Mouse (Mus musculus): ENCODE measurements around the gene Map2k7. TPM values are rescaled to one million over a fixed set of nuclear protein-coding genes. Genes with fewer than 3 reads are reported as not detected.

The Map2k7 gene
- total RNA-seq, 2 experiments from 2014 or later: 86.2 to 96.6 TPM

DNA sequence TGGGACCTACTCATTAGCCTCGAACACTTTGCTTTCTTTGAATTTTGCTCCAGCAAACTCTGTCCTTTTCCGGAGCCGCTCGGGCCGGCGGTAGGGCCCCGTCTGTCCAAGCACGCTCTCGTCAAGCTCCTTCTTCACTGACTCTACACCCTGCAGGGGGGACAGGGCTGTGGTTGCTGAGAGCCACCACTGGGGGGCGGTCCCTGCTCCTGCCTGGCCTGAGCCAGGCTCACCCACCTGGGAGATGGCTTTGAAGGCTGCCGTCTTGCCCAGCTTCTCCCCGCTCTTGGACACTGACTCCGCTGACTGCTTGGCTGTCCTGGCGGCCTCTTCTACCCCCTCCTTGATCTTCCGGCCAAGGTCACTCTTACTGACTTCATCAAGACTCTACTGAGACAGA lies 29.1 kb downstream of the Map2k7 start:
- intact Hi-C loops (cut with DNase I): no loop called here
- peak; percentile 66 for DNase-seq
- TF ChIP-seq CTCF (IDR thresholded peaks at IDR 0.05): peak; percentile 64
- H3K4me3 ChIP-seq: no peak overlapping the region
- H3K27ac ChIP-seq: no peak overlapping the region

DNA sequence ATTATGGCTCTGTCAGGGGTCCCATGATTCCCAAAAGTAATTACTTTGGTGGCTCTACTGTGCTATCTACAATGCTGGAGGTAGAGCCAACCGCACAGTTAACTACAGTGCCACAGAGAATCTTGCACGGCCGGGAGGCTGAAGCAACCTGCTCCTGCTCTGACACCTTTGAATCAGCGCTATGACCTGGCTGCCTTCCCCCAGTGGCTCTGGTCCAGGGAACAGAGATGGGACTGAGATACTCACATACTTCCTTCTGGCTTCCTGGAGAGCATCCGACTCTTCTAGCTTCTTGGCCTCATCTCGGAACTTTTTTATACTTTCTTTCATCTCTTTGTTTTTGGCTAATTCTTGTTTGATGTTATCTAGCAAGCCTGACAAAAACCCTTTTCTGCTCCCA lies 31.1 kb downstream of the Map2k7 start:
- H3K4me3 ChIP-seq: no peak overlapping the region
- peak; percentile 65 for DNase-seq
- intact Hi-C loops (cut with DNase I): no loop called here
- H3K27ac ChIP-seq: no peak overlapping the region
- no peak for TF ChIP-seq CTCF (IDR thresholded peaks at IDR 0.05)

DNA sequence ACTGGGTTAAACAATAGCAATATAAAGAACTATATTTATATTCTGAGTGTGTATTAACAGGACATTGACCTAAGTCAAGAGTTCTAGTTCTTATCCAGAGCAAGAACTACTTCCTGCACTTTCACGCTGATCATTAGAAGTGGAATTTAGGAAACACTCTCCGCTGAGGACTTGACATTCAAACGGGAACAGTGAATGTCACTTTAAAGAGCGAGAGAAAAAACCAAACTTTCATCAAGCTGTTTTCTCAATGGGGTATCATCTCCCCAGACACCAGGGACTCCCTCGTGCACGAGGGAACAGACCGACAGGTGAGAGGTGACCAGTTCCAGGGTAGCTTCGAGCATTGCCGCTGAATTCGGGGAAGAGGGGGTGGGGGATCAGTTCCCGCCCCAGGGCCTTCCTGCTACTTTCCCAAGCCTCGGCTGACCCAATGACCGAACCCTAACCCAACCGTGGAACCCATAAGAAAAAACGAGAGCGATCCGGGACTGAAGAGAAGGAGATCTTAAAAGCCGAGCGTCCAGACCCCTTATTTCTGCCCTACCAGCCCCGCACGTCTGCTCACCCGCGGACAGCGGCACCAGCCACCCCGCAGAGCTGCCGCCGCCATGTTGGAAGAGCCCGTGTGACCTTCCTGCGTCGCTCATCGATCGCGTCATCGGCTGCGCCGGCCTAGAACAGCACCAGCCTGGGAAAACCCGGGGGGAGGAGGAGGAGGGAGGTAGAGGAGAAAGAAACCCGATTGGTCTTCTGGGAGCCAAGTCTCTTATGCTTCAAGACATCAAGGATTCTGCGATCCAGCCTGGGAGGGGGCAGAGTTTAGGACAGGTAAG lies 37.0 kb downstream of the Map2k7 start, which contains the start of gene Timm44:
Gene Timm44, minus strand, starts transcription at position 639 of the 836 bp plus-strand sequence.
- DNase-seq: peak; percentile 96
- peak within 1 kb of the TSS; percentile 75 for H3K4me3 ChIP-seq
- peak within 1 kb of the TSS; percentile 93 for H3K27ac ChIP-seq
- TF ChIP-seq CTCF (IDR thresholded peaks at IDR 0.05): no peak
- intact Hi-C loops (cut with DNase I): loop anchor here (2.0 kb wide), 3 partner anchors 15 to 47 kb away; partner anchors contain the start of genes Gm49320 and Map2k7

DNA sequence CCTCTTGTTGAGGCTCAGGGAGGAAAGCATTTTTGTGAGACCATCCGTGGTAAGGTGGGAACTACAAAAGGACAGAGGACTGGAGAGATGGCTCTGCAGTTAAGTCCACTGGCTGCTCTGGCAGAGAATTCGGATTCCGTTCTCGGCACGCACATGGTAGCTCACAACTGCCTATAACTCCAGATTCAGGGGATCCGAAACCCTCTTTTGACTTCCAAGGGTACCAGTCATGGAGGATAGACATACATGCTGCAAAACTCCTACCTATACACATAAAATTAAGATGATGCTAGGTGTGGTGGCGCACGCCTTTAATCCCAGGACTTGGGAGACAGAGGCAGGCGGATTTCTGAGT lies 37.5 kb downstream of the Map2k7 start:
- intact Hi-C loops (cut with DNase I): loop anchor here (2.0 kb wide), 1 partner anchor 47 kb away; no protein-coding TSS in a partner anchor

DNA sequence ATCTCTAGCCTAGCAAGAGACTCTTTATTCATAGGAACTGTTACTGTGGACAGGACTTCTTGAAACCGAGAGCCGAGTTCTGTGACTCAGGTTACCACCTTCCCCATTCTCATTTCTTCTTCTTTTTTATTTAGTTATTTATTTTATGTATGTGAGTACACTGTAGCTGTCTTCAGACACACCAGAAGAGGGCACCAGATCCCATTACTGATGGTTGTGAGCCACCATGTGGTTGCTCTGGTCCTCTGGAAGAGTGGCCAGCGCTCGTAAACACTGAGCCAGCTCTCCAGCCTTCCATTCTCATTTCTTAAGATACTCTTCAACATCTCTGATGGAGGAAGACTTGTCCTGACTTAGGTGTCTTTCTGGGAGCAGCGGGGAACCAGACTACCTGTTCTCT lies 54.2 kb downstream of the Map2k7 start:
- intact Hi-C loops (cut with DNase I): no loop called here
- no peak overlapping the region for H3K27ac ChIP-seq
- TF ChIP-seq CTCF (IDR thresholded peaks at IDR 0.05): peak; percentile 54
- no peak overlapping the region for H3K4me3 ChIP-seq
- no peak for DNase-seq

More for the DNA sequence above, 37.5 kb downstream of the Map2k7 start:
- Histone ChIP-seq H3K4me3 (peak overlapping the region; percentile 75), H3K27ac (peak overlapping the region; percentile 93)
- no peak for DNase-seq
- no peak for TF ChIP-seq CTCF (IDR thresholded peaks at IDR 0.05)

Other genes starting within 250 kb of the Map2k7 start
- gene Cd209f, start 132.9 kb upstream of the Map2k7 start, total RNA-seq (2021): 1 to 10 TPM in 1 of 2 experiments, under 1 TPM in 1; 0.51 to 1.2 TPM
- gene Cd209g, start 104.6 kb upstream of the Map2k7 start, total RNA-seq (2021): under 1 TPM in 1 of 2 experiments, not detected in 1; 0.31 TPM
- 10 to 100 TPM; 13.5 to 16.9 TPM for gene Evi5l, start 72.2 kb upstream of the Map2k7 start, total RNA-seq (2021)
- gene Prr36, start 21.3 kb upstream of the Map2k7 start, total RNA-seq (2021): not detected
- not detected for gene Lrrc8e, start 11.9 kb upstream of the Map2k7 start, total RNA-seq (2021)
- gene Gm49320, start 125 bp downstream of the Map2k7 start, total RNA-seq (2021): not detected
- 1 to 10 TPM; 1.9 to 3.3 TPM for gene Tgfbr3l, start 9.5 kb downstream of the Map2k7 start, total RNA-seq (2021)
- 10 to 100 TPM in 1 of 2 experiments, 1 to 10 TPM in 1; 9.8 to 13.0 TPM for gene Snapc2, start 14.3 kb downstream of the Map2k7 start, total RNA-seq (2021)
- gene Ctxn1, start 20.5 kb downstream of the Map2k7 start, total RNA-seq (2021): under 1 TPM; 0.41 to 0.45 TPM
- 10 to 100 TPM; 61.8 to 76.6 TPM for gene Timm44, start 37.2 kb downstream of the Map2k7 start, total RNA-seq (2021)
- 10 to 100 TPM in 1 of 2 experiments, 1 to 10 TPM in 1; 8.2 to 14.6 TPM for gene Ccl25, start 86.5 kb downstream of the Map2k7 start, total RNA-seq (2021)
- 10 to 100 TPM; 46.4 to 49.8 TPM for gene Elavl1, start 86.7 kb downstream of the Map2k7 start, total RNA-seq (2021)